Mouse (Mus musculus) heart, adult 2 months (tissue): ENCODE measurements at regions not wholly inside any gene's neighbourhood (a gene's known extent, or its start where the extent isn't known, plus 50 kb on each side); places are given as distances from the start of the nearest gene placed in this dataset.

Experiments
- CTCF ChIP-seq: fragments of 200-600 bp; IDR thresholded peaks from 2 replicates; pipeline ENCODE4 v1.8.1; 2022; ENCODE audit warnings: antibody characterized with exemption, mild to moderate bottlenecking, moderate library complexity
- POLR2A ChIP-seq: fragments of 200-500 bp; IDR thresholded peaks from 2 replicates; pipeline ENCODE4 v1.6.1; 2011; ENCODE audit warnings: mild to moderate bottlenecking, low read depth, low read length, control low read depth; ENCODE audit not compliant: insufficient read depth

- no peak for TF ChIP-seq POLR2A
- TF ChIP-seq CTCF, result no peak
These were observed 180.6 kb upstream of the Rreb1 start for GRCm38 (mm10) chr13:37597575-37597974.
